Mouse (Mus musculus) limb, embryonic 10.5 days (tissue): ENCODE measurements around the gene Ascc2. TPM values are rescaled to one million over a fixed set of nuclear protein-coding genes. Genes with fewer than 3 reads are reported as not detected.

Experiments used
- DNase-seq: peaks from one replicate; pipeline ENCODE4 v3.0.0-alpha.2; 2017; ENCODE audit warnings: low spot score
- H3K27ac ChIP-seq: fragments of 300-500 bp; sonication (generic); 2 replicates; pipeline ENCODE4 v1.5.1; 2016; ENCODE audit warnings: mild to moderate bottlenecking
- H3K27me3 ChIP-seq: fragments of 300-500 bp; sonication (generic); 2 replicates; pipeline ENCODE4 v1.6.1; 2016; ENCODE audit warnings: low read depth, mild to moderate bottlenecking; ENCODE audit not compliant: poor library complexity, severe bottlenecking
- H3K36me3 ChIP-seq: fragments of 300-500 bp; sonication (generic); 2 replicates; pipeline ENCODE4 v1.6.1; 2016; ENCODE audit warnings: mild to moderate bottlenecking, moderate library complexity
- H3K4me1 ChIP-seq: fragments of 300-500 bp; sonication (generic); 2 replicates; pipeline ENCODE4 v1.6.1; 2016
- H3K4me3 ChIP-seq: fragments of 300-500 bp; sonication (generic); 2 replicates; pipeline ENCODE4 v1.5.1; 2016; ENCODE audit warnings: mild to moderate bottlenecking, moderate library complexity
- H3K9me3 ChIP-seq: fragments of 300-500 bp; sonication (generic); replicated peaks from 2 replicates; pipeline ENCODE4 v1.6.1; 2016; ENCODE audit warnings: mild to moderate bottlenecking
- WGBS: fragments of 180-500 bp; shearing (Covaris S2); methylation state at CpG from one replicate; pipeline ENCODE4 v1.1.7; 2016; 5-methylcytosine and 5-hydroxymethylcytosine counted together
- polyA plus RNA-seq: library from polyadenylated mRNA; unstranded; fragments of >200 nt; fragmentation: Nextera tagmentation; extraction: Ambion mirVana; gene quantifications from 2 replicates; pipeline ENCODE4 v1.2.1, GENCODE M21; 2016

Gene Ascc2
- polyA plus RNA-seq, 1 experiment from 2014 or later, result 40.5 TPM

DNA sequence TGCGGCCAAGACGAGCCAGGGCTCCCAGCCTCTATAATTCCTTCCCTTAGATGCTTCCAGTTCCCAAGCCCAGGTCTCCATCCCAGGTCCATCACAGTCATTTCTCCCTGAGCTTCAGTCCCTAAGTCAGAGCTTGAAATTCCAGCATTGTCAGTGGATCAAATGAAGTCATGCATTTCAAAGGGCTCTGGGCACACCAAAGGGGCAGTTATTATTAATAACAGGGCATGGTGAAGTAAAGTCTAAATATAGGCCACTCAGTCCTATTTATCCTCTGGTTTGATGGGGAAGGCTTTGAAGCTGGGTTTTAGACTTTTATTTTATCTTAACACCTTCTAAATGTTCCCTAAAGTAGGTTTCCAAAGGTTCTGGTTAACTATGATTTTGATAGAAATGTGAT lies 25.6 kb upstream of the Ascc2 start:
- Histone ChIP-seq H3K9me3 (no peaks in the 10 kb centered on the region), H3K4me1 (no peaks in the 10 kb centered on the region), H3K36me3 (no peaks in the 10 kb centered on the region), H3K4me3 (no peak overlapping the region), H3K27ac (no peak overlapping the region), H3K27me3 (no peaks in the 10 kb centered on the region)
- 59% methylated on average over 2 of the region's 2 CpGs for WGBS
- DNase-seq, result no peak

DNA sequence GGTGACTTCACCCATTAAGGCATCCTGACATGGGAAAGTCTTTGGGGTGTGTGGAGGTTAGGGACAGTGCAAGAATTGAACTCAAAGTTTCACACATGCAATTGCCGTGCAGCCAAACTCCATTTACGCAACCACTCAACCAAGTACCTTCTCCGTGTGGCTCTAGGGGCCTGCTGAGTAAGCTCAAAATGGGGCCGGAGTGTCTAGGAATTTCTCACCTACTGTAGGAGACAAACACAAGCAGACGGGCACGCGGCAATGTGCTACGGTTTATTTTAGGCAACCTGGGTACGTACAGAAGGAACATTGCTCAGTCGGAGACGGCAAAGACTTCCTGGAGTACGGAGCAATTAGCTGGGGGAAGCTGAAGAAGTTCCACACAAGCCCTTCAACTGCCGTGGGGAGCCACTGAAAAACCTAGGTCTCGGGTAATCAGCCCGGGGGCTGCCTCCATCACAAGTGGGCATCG lies 17.5 kb upstream of the Ascc2 start, which contains the start of gene Gm11032:
TSS of gene Gm11032 (plus strand) at position 51 of the 469 bp plus-strand sequence.
- Histone ChIP-seq H3K27me3 (no peaks in the 10 kb centered on the region), H3K36me3 (no peaks in the 10 kb centered on the region), H3K9me3 (no peaks in the 10 kb centered on the region), H3K4me3 (no peak within 1 kb of the TSS), H3K4me1 (no peaks in the 10 kb centered on the region), H3K27ac (no peak within 1 kb of the TSS)
- WGBS, result 86% methylated on average over 16 of the region's 16 CpGs
- no peak for DNase-seq

DNA sequence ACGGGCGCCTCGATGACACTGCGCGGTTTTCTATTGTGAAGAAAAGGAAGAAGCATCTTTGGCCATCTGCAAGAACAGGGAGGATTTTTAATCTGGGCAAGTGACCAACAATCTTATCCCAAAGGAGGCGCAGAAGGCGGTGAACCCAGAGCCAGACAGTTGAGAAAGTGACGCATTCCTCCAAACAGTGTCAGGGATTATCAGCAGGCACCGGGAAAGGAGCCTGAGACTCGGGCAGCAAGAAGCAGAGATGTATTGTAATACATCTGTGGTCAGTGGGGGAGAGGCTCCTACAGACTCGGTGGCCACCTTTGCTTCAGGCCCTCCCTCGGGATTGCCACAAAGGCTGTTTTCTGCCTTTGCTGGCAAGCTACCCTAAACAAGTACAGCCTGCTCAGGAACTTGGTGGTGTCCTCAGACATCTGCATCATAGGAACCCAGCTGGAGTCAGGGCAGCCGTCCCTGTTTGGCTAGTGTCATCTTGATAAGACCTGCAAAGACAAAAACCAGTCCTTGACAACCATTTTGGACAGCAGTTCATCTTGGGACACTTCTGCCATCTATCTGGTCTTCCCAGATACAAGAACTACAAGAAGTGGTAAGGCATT lies 16.9 kb upstream of the Ascc2 start:
- H3K9me3 ChIP-seq, result no peaks in the 10 kb centered on the region
- no peaks in the 10 kb centered on the region for H3K36me3 ChIP-seq
- H3K4me1 ChIP-seq, result no peaks in the 10 kb centered on the region
- WGBS, result 65% methylated on average over 13 of the region's 13 CpGs
- DNase-seq, result no peak
- H3K27me3 ChIP-seq, result no peaks in the 10 kb centered on the region
- H3K4me3 ChIP-seq, result no peak overlapping the region
- no peak overlapping the region for H3K27ac ChIP-seq

DNA sequence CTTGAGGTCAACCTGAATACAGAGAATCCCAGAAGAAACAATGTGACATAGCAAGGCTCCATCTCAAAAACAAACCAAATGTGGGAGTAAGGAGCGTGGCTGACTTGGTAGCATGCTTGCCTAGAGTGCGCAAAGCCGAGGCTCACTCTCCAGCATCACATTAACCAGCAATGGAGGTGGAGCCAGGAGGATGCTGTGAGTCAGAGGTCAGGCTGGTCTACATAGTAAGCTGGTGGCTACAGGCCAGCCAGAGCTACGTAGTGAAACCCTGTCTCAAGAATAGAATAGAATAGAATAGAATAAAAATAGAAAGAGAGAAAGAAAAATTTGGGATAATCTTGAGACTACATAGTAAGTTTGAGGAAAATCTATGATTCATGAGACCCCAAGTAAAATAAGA lies 15.7 kb upstream of the Ascc2 start:
- no peak overlapping the region for H3K4me3 ChIP-seq
- no peak overlapping the region for H3K27ac ChIP-seq
- H3K36me3 ChIP-seq, result no peaks in the 10 kb centered on the region
- no peak for DNase-seq
- H3K27me3 ChIP-seq, result no peaks in the 10 kb centered on the region
- WGBS, result 77% methylated on average over 4 of the region's 4 CpGs
- H3K9me3 ChIP-seq, result no peaks in the 10 kb centered on the region
- no peaks in the 10 kb centered on the region for H3K4me1 ChIP-seq

DNA sequence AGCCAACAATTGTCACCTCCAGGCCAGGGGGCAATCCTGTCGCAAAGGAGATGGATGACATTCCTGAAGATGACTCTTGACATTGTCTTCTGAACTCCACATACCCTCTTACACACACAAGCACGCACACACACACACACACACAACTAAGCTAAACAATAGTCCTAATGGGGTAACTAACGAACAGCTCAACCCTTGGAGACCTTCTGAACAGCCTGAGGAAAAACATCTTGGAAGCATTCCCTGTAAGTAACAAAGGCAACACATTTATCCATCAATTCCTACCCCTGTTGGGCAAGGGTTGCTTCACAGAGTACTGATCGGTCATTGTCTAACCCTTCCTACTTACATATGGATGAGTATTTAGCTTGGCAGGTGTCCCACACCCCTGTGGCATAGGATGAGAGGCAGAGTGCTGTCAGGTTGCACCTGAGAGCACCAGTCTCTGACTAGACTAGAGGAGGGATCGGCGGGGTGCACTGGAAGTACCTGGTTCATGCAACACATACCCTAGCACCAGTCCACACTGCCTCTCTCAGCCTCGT lies 15.0 kb upstream of the Ascc2 start:
- H3K4me1 ChIP-seq, result no peaks in the 10 kb centered on the region
- no peaks in the 10 kb centered on the region for H3K36me3 ChIP-seq
- H3K27me3 ChIP-seq, result no peaks in the 10 kb centered on the region
- no peak overlapping the region for H3K4me3 ChIP-seq
- H3K9me3 ChIP-seq, result no peaks in the 10 kb centered on the region
- WGBS, result 85% methylated on average over 7 of the region's 7 CpGs
- DNase-seq, result no peak
- H3K27ac ChIP-seq, result no peak overlapping the region

DNA sequence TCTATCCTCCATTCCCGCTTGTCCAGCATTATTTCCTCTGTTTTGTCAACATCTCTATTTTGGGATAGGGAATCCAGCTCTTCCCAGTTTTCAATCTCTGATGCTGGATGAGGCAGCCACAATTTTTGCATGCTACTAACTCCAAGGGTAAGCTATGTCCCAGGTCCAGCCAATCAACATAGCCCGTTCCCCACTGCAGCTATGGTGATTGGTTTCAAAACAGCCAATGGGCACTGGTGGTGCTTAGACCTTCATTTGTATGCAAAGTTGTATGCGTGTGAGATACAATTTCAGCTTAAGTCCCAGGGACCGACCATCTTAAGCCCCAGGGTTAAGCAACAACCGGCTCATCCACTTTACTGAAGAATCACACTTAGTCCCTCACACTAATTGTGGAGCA lies 14.6 kb upstream of the Ascc2 start:
- Histone ChIP-seq H3K4me1 (no peaks in the 10 kb centered on the region), H3K27ac (no peak overlapping the region)

DNA sequence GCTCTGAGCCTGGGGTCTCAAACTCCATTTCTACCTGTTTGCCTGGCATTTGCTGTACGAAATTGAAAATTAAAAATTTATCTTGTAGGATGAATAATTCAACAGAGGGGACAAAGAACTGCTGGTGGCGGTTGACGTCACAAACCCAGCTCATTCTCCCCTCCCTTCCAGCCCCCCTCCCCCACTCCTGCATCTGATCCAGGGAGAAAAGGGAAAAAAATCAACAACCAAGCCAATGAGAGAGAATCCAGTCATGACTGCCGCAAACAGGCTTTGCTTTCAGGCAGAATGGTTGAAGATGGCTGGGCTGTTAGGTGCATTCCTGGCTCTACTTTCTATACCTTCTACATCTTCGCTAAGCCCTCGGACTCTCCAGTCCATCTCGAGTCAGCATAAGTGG lies 11.6 kb upstream of the Ascc2 start:
- H3K36me3 ChIP-seq, result no peaks in the 10 kb centered on the region
- no peak overlapping the region for H3K4me3 ChIP-seq
- H3K9me3 ChIP-seq, result no peaks in the 10 kb centered on the region
- H3K27ac ChIP-seq, result no peak overlapping the region
- H3K27me3 ChIP-seq, result no peaks in the 10 kb centered on the region
- peaks cover 10% of the 10 kb centered on the region for H3K4me1 ChIP-seq
- DNase-seq, result no peak
- WGBS, result 80% methylated on average over 7 of the region's 7 CpGs

More for the DNA sequence above, 14.6 kb upstream of the Ascc2 start:
- WGBS, result 68% methylated on average over 5 of the region's 5 CpGs
- H3K9me3 ChIP-seq, result no peaks in the 10 kb centered on the region
- DNase-seq, result no peak
- no peak overlapping the region for H3K4me3 ChIP-seq
- H3K36me3 ChIP-seq, result no peaks in the 10 kb centered on the region
- H3K27me3 ChIP-seq, result no peaks in the 10 kb centered on the region

DNA sequence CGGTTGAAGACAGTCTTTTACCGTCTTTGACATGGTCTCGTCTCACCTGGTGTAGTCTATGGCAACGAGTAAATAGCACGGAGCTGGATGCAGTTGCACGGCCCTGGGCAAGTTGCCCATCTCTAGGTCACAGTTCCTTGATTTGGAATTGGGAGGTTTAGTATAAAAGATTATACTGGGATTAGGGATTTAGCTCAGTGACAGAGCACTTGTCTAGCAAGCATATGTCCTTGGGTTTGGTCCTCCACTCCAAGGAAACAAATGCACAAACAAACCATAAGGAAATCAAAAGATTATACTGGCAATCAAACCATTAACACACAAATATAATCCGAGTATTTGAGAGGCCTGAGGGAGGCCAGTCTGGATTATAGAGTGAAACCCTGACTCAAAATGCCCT lies 9.9 kb upstream of the Ascc2 start:
- H3K27ac ChIP-seq, result no peak overlapping the region
- no peaks in the 10 kb centered on the region for H3K36me3 ChIP-seq
- DNase-seq, result no peak
- no peaks in the 10 kb centered on the region for H3K9me3 ChIP-seq
- peaks cover 15% of the 10 kb centered on the region for H3K4me1 ChIP-seq
- 89% methylated on average over 7 of the region's 7 CpGs for WGBS
- no peak overlapping the region for H3K4me3 ChIP-seq
- no peaks in the 10 kb centered on the region for H3K27me3 ChIP-seq

DNA sequence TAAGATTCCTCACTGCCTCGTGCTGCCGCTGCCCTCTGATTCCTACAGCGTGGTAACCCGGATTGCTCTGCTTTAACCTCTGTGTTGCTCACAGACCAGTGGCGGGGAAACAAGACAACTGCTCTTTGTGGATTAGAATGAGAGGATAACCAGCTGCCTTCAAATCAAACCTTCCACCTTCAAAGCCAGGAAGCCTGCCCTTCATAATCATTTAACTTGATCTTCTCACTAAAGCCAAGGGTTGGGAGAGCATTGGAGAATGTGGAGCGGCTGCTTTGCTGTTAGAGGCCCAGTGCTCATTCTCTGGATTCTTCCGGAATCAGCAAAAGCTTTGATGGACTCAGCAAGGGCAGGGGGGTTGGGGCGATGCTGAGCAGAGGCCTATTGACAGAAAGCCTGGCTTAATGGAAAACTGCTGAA lies 7.7 kb upstream of the Ascc2 start:
- DNase-seq, result no peak
- Histone ChIP-seq H3K36me3 (no peaks in the 10 kb centered on the region), H3K9me3 (no peaks in the 10 kb centered on the region), H3K27me3 (no peaks in the 10 kb centered on the region), H3K27ac (peak overlapping the region; percentile 43; the same call in 1 of the 2 replicates), H3K4me1 (peaks cover 15% of the 10 kb centered on the region), H3K4me3 (no peak overlapping the region)
- 33% methylated on average over 8 of the region's 8 CpGs for WGBS

DNA sequence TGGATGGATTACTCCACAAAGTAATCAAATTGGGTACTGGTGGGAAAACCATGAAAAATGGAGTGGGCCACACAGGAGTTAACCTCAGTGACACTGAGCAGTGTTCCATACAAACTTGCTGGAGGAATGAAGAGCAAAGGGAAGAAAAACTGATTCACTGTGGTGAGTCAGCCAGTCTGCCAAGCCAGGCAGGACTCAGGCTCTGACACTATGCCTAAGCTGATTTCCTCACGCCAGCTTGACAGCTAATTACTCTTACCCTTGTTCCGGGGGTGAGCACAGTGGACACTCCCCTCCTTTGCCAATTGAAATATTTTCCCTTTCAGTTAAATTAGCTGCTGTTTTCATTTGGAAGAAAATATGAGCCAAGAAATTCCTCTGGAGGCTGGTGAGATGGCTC lies 4.1 kb upstream of the Ascc2 start:
- H3K9me3 ChIP-seq, result no peaks in the 10 kb centered on the region
- no peaks in the 10 kb centered on the region for H3K27me3 ChIP-seq
- no peak overlapping the region for H3K27ac ChIP-seq
- H3K4me1 ChIP-seq, result peaks cover 28% of the 10 kb centered on the region
- 48% methylated on average over 2 of the region's 2 CpGs for WGBS
- DNase-seq, result no peak
- no peak overlapping the region for H3K4me3 ChIP-seq
- H3K36me3 ChIP-seq, result no peaks in the 10 kb centered on the region

DNA sequence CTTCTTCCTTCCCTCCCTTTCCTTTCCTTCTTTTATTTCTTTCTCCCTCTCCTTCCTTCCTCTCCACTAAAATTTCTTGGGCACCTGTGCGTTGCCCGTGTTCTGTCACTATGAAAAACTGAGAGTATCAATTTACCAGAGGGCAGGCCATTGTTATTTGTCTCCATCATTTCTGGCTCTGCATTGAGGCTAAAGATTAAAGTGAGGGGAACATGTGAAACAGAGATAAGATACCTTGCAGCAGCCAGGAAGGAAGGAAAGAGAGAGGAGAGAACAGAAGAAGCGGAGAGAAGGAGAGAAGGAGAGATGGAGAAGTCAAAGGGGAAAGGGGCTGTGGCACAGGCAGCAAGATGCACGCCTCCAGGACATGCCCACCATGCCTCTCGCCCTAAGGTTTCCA lies 3.2 kb upstream of the Ascc2 start:
- no peak overlapping the region for H3K4me3 ChIP-seq
- DNase-seq, result no peak
- no peaks in the 10 kb centered on the region for H3K27me3 ChIP-seq
- 78% methylated on average over 5 of the region's 5 CpGs for WGBS
- H3K4me1 ChIP-seq, result peaks cover 34% of the 10 kb centered on the region
- no peak overlapping the region for H3K27ac ChIP-seq
- no peaks in the 10 kb centered on the region for H3K36me3 ChIP-seq
- no peaks in the 10 kb centered on the region for H3K9me3 ChIP-seq

DNA sequence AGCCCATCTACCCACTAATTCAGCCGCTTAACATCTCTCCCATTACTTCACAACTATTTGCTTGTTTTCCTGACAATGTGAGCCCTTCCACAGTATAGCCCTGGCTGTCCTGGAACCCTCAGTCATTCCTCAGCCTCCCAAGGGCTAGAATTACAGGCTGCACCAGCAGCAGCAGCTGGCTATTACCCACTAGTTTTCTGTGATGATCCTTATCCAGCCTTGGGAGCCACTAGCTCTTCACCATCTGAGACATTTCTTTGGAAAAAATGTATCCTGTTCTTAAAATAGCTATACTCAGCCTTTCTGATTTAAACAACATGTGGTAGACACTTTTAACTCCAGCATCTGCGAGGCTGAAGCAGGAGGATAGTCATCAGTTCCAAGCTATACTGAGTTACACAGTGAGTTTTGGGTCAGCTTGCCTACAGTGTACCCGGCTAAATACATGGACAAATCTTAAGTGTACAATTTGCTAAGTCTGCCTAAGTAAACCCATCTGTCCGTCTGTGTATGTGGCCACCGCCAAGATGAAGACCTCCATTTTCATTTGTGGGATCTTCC lies 685 bp upstream of the Ascc2 start:
- Histone ChIP-seq H3K27me3 (no peaks in the 10 kb centered on the region), H3K4me1 (peaks cover 19% of the 10 kb centered on the region), H3K4me3 (peak overlapping the region; percentile 95), H3K9me3 (no peaks in the 10 kb centered on the region), H3K27ac (peak overlapping the region; percentile 86), H3K36me3 (peaks cover 20% of the 10 kb centered on the region)
- no peak for DNase-seq
- WGBS, result 49% methylated on average over 5 of the region's 5 CpGs

DNA sequence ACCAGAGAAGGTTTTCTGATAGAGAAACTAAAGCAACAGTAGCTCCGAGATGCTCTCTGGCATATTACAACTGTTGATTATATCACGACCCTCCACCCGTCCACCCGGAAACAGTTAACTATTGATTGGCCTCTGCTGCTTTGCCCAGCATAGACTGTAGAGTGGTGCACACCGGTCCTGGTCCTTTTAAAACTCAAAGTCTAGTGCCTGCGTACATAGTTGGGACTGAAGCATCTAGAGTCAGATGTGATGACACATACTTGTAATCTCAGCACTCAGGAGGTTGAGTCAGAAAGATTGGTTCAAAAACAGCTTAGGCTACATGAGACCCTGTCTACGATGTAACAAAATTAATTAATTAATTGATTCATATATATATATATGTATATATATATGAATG lies 714 bp downstream of the Ascc2 start:
- WGBS, result 32% methylated on average over 7 of the region's 7 CpGs
- peak overlapping the region; percentile 86 for H3K27ac ChIP-seq
- H3K4me1 ChIP-seq, result peaks cover 19% of the 10 kb centered on the region
- no peaks in the 10 kb centered on the region for H3K9me3 ChIP-seq
- no peak for DNase-seq
- peak overlapping the region; percentile 95 for H3K4me3 ChIP-seq
- H3K27me3 ChIP-seq, result no peaks in the 10 kb centered on the region
- peaks cover 31% of the 10 kb centered on the region for H3K36me3 ChIP-seq
